Mouse (Mus musculus) cerebellum, postnatal 4 days (tissue): ENCODE measurements around the gene Sipa1l2.

ENCODE experiments used
- DNase-seq, 2 experiments: peaks; one replicate each; pipeline ENCODE4 v3.0.0; 2022; ENCODE audit warnings: low spot score in 2 of 2, mixed read lengths in 1 of 2

Sipa1l2 gene

DNA sequence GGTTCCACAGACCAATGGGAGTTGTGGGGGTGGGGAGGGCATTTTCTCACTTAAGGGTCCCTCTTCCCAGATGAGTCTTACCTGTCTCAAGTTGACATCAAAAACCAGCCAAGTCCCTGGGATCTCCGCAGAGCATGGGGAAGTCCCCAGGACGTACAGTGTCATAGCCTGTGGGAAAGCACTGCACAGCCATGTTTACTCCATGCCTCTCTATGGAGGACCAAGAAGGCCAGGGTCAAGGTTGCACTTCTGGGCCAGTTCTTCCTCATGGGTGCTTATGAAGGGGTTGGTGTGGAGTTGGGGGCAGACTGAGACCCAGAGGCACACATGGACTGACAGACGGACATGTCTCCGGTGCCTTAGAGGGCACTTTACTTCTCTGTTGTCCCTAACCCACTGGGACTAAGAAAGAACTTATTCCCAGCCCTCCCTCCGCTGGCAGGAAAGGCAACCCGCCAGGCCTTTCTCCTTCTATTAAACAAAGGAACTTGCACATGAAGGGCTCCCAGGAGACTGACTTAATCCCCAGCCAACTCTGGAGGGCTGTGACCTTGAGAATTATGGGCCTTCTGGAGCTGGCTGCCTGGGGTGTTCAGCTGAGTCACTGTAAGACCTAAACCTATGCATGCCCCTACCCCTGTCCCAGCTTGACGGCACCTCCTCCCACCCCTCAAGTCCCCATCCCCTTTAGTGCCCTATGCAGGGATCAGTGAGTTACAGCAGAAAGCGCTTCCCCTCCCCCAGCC is 199.9 kb downstream of the Sipa1l2 start:
- no peak for DNase-seq

DNA sequence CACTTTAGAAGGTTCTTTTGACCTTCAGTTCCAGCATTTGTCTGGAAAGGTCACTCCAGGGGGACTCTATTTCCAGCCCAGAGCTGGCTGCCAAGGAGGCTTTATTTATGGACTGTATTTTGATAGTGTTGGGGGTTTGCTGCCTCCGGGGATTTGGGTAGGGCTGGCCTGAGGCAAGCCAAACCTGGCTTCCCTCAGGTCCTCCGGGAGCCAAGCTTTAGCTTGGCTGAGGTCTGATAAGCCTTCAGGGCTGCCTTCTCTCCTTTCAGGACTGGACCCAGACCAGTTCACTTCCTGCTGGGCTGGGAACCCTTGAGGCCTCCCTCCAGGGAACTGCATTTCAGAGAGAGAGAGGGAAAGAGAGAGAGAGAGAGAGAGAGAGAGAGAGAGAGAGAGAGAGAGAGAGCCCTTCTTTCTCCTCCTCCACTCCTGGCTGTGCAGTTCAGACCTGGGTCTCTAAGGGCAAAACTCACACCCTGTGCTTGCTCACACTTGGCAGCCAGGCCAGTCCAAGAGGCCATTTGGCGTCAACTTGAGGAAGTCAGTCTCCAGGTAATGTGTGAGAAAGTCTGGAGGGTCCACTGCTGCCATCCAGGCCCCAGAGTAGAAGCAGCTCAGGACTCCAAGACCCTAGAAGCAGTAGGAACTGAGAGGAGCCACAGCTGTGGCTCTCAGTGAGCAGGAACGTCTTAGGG is 201.1 kb downstream of the Sipa1l2 start:
- no peak for DNase-seq
